Mouse (Mus musculus) urinary bladder, adult 2 months (tissue): ENCODE data around the gene Pgpep1. TPM values are rescaled to one million over a fixed set of nuclear protein-coding genes. Genes with fewer than 3 reads are reported as not detected.

Source experiments
- DNase-seq: peaks from one replicate; pipeline ENCODE4 v3.0.0; 2022; ENCODE audit warnings: low spot score
- polyA plus RNA-seq: library from polyadenylated mRNA; depleted of rRNA; stranded (reverse); fragments of >200 nt; gene quantifications from 2 replicates; pipeline ENCODE4 v1.2.3, GENCODE M21; 2012

Gene Pgpep1
- polyA plus RNA-seq, 1 experiment = 20.6 TPM

DNA sequence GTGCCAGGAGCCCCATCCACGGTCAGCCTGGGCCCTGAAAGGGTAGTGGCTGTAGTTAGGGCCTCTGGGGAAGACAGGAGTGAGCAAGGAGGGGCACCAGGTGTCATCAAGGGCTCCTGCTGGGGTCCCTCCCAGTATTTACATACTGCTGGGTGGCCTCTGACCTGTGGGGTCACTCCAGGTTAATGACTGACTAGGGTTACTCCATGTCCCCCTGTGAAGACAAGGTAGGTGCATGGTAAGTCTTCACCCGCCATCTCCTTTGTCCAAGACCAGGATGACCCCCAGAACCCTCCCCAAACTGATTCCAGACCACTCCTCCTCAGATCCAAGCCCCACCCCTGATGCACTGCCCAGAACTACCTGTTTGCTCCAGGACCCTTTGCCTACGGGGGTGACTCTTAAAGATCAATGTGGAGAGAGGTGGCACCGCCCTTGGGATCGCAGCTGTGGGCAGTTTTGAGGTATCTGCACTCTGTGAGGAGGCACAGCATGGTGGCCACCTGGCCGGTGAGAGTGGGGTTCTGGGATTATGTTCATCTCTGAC lies 27.8 kb downstream of the Pgpep1 start, which contains the start of gene Gdf15:
TSS of gene Gdf15 (minus strand) at position 111 of the 547 bp plus-strand sequence.
- no peak for DNase-seq

DNA sequence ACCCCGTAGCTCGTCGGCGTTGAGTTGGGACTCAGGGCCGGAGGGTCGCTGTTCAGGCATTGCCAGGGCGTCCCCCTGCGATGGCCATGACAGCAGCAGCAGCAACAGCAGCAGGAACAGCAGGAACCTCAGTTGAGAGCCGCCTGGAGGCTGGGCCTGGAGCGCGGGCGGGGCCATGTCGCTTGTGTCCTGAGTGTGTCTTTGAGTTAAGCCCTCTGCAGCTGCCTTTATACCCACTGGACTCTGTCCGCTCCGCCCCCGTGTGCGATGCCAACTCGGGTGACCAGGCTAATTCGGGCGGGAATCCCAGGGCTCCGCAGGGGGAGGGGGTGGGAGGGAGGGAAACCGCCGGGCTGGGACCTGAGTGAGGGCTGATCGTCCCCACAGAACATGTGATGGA lies 28.8 kb downstream of the Pgpep1 start:
- DNase-seq = no peak

DNA sequence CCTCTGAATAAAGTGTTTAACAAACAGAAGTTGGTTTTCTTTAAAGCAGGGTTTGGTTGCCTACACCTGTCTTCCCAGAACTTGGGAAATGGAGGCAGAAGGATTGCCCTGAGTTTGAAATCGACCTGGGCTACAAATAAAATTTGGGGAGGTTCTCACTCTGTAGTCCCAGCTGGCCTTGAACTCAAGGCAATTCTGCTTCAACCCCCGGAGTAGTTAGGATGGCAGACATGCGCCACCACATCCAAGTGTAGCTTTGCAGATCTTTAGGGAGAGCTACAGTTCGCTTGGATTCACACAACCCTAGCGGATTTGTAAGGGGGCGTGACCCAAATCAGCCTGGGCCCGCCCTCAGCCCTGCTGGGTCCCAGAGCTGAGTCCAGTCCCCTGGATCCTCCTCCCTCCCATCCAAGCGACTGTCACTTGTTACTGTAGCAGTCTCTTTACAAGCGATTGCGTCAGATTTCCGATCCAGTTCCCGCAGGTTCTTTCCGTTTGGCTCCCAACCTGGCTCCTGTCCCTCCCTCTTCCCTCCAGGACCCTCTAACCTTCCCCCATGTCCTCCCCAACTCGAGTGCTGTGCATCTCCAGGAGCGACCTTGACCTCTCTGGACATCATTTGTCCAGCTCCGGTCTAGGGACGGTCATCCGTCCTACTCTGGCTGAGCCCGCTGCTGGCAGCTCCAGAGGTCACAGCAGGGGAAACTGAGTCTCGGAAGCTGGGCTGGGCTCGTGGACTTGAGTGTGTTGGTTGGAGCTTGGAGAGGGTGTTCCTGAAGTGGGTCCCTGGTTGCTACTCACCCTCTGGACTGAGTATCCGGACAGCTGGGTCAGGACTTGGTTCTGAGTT lies 29.4 kb downstream of the Pgpep1 start:
- DNase-seq = no peak

DNA sequence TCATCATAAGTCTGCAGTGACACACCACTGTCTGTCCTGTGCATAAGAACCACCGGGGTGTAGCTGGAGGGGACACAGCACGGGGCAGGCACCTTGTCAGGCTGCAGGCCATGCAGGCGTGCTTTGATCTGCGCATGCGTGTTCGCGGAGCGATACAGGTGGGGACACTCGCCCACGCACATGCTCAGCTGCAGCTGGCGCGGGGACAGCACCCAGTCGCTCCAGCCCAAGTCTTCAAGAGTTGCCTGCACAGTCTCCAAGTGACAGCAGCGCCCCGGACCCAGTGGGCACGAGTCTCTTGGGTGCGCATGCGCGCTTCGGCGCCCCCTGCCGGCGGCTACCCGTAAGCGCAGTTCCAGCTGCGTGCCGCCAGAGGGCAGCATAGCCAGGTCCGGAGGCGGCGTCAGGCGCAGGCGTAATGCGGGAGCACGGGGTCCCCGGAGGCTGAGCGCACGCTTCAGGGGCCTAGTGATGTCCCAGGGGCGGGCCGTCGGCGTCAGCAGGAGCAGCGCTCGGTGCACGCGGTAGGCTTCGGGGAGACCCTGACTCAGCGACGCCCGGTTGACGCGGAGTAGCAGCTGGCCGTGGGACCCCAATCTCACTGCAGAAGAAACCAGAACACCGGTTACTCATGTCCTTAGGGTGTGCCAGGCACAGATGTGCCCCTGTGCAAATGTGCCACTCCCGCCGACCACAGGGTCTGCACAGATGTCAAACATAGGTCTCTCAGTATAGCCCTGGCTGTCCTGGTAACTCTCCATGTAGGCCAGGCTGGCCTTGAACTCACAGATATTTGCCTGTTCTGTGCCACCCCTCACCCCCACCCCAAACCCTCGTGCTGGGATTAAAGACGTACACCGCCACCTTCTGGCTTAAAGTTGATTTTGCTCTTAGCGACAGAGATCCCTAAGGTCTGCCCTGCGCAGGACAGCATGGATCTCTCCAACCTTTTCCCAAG lies 30.3 kb downstream of the Pgpep1 start:
- peak; percentile 92 for DNase-seq

DNA sequence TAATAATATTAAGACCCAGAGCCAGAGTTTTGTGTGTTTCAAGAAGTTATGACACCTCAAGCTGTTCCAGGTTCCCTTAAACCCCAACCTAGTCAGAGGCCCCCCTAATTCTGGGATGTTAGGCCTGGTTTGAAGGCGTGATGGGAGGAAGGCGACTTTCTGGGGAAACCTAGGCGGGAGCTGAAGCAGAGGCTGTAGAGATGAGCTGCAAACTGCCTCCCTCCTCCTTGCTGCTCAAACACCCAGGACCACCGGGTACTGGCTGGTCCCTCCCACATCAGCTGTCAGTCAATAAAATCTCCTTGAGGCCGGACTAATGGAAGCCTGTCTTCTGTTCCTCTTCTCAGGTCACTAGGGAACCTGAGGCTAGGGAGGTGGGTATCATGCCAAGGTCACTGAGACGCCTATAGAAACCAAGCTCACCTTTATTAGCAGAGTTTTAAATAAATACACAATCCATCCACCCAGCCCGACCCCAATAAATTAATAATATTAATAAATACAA lies 31.1 kb downstream of the Pgpep1 start:
- DNase-seq = no peak

DNA sequence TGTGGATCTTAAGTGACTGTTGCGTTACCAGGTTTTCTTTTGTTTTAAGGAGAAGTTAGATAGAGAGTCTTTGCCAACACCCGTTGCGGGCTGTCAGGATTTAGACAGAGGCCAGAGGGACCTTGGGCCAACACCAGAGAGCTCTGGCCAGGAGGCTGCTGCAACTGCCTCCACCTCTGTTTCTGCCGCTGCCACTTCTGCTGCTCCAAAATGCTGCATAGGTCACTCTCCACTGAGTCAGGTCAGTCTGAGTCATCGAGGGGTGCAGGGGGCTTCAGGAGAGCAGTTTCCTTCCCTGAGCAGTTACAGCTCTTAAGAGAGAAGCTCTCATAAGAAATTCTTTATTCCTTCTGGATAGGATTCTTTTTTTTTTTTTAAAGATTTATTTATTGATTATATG lies 33.1 kb downstream of the Pgpep1 start:
- no peak for DNase-seq

DNA sequence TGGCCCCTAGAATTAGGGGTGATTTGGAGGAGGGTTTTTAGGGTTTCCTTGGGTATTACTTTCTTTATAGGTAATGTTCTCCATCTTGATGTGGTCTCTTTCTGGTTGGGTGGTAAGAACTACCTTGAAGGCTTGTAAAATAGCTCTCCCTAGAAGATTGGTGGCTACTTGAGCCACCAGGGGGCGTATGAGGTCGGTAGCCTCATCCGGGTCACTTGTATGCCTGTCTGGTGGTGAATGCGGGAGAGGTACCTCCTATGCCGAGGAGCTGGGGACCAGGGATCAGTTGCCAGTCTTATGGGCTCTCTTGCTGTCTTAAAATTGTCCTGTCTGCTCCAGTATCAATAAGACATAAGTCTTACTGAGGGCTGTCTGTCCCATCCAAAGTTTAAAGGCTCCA lies 35.1 kb downstream of the Pgpep1 start:
- no peak for DNase-seq

DNA sequence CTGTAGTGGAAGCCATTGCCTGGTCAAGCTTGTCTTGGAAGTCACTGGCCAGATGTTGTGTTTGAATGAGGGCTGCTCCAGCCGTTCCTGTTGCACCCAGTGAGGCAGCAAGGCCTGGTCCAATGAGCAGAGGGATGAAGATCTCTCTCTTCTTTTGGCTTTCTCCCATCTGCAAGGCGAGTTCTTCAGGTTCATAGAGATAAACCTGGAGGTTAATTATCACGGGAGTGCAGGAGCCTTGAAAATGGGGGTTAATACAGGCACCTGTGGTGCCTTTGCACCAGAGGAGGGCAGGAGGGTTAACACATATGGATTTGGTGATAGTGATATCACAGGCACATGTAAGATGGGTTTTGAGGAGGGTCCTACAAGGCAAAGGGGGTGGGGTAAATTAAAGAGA lies 38.0 kb downstream of the Pgpep1 start:
- no peak for DNase-seq

DNA sequence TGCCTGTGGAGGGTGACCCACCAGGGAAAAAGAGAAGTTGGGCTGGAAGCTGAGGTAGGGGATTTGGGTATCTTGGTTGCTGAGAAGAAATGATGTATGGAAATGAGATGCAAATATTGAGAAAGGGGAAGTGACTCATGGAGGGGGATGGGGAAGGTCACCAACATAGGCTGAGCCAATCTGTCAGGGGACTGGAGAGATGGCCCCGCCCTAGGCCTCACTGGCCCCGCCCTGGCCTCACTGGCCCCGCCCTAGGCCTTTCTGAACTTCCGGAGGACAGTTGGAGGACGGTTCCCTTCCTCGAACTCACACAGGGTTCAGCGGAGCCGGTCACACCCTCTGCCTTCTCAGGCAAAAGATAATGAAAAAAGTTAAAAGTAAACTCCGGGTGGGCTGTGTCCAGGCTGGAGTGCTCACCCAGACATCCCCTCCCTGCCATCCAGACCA lies 41.3 kb downstream of the Pgpep1 start:
- DNase-seq = no peak

DNA sequence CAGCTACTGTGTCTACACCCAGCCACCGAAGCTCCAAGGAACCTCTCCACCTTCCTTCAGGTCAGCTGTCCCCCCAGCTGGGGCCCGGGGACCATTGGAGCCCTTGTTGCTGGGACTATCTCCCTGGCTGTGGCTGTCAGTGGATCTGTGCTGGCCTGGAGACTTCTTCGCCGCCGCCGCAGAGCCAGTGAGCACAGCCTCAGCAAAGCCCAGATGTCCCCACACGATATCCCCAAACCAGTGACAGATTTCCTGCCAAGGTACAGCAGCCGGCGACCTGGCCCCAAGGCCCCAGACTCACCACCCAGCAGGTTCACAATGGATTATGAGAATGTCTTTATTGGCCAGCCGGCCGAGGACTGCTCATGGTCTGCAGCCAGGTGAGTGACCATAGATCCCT lies 42.2 kb downstream of the Pgpep1 start:
- no peak for DNase-seq

DNA sequence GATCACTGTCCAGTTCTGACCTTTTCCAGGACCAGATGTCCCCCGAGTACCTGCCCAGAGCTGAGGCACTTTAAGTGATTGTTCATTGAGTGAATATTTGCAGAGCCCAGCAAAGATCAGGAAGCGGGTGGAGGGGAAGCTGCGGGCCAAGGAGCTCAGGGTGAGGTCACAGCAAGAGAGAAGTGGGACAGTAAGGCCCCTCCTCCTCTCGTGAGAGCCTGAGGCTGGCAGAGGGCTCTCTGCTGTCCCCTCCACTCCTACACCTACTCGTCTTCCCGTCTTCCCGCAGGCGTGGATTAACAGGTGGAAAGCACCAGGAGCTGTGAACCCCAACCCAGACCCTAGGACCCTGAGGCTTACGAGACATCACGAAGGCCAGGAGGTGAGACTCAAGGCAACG lies 43.5 kb downstream of the Pgpep1 start:
- DNase-seq = no peak

DNA sequence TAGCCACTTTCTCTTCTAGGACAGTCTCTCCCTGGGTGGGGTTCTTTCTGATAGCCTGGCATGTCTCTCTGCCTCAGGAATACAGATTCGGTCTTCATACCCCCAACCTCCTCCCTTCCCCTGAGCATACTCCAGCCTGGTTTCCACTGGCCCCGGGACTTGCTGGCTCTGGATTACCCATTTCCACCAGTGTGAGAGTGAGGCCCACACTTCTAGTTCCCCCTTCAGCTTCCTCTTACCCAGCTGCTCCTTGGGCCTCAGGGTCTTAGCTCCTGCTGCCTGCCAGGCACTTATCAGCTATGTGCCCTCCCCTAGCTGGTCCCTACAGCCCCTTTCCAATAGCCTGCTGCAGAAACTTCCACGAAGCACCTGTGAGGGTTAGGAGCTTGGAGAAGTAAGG lies 44.3 kb downstream of the Pgpep1 start, which contains the start of gene Lrrc25:
TSS of gene Lrrc25 (plus strand) at position 262 of the 400 bp plus-strand sequence.
- no peak for DNase-seq

DNA sequence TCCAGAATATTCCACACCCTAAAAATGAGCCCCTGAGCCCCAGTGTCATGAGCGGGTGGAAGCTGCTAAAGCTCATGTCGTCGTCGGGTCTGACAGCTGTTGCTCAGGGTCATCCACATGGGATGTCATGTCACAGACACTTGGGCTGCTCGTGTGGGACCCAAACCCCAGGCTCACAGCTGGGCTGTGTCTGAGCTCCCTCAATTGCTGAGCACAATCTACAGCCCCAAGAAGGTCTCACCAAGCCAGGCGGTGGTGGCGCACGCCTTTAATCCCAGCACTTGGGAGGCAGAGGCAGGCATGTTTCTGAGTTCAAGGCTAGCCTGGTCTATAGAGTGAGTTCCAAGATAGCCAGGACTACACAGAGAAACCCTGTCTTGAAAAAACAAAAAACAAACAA lies 44.9 kb downstream of the Pgpep1 start:
- no peak for DNase-seq

DNA sequence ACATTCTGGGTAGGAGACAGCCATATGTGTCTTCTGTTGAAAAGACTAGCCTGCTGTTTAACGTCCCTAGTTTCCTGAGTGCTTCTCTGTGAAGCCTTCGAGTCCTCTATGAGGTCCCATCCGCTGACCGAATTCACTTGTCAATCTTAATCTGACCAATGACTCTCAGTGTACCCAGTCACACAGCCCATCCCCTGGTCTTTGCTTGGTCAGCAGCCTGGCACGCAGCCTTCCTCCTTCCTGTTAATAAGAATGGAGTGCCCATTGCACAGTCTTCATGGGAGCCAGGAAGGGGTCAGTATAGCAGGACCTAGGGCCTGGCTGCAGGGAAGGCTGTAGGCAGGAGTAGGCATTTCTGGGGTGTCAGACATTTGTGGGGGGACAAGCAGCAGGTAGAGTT lies 45.7 kb downstream of the Pgpep1 start:
- no peak for DNase-seq

DNA sequence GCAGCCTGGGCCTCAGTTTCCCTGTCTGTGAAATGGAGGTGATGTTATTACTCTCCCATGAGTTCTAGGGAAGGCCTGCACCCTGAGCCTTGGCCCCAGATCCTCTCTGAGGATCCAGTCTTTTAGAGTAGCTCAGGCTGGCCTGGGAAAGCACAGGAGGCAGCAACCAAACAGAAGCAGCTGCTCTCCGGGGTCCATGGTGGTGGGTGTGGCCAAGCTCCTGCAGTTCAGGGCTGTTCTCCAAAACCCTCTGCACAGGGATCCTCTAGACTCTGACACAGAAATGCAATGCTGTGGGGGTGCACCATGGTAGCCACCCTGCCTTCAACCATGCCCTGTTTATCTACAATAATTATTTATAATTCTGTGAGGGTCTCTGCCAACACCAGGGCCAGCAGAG lies 46.4 kb downstream of the Pgpep1 start:
- DNase-seq = no peak

DNA sequence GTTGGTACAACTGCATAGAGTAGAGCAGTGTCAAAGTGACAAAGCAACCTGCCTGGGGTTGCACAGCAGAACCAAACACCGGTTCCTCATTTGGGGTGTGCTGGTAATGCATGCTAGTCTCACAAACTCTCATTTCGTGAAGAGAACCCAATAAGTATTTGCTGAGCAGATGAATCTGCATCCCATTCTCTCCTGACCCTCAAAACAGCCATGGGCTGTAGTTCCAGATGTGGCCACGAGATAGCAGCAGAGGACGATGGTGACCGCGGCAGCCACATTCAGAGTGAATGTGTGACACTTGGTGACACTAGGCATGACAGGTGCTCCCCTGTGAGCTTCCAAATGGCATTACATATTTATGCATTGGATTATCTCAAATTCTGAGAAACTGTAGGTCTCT lies 48.3 kb downstream of the Pgpep1 start:
- DNase-seq = no peak

DNA sequence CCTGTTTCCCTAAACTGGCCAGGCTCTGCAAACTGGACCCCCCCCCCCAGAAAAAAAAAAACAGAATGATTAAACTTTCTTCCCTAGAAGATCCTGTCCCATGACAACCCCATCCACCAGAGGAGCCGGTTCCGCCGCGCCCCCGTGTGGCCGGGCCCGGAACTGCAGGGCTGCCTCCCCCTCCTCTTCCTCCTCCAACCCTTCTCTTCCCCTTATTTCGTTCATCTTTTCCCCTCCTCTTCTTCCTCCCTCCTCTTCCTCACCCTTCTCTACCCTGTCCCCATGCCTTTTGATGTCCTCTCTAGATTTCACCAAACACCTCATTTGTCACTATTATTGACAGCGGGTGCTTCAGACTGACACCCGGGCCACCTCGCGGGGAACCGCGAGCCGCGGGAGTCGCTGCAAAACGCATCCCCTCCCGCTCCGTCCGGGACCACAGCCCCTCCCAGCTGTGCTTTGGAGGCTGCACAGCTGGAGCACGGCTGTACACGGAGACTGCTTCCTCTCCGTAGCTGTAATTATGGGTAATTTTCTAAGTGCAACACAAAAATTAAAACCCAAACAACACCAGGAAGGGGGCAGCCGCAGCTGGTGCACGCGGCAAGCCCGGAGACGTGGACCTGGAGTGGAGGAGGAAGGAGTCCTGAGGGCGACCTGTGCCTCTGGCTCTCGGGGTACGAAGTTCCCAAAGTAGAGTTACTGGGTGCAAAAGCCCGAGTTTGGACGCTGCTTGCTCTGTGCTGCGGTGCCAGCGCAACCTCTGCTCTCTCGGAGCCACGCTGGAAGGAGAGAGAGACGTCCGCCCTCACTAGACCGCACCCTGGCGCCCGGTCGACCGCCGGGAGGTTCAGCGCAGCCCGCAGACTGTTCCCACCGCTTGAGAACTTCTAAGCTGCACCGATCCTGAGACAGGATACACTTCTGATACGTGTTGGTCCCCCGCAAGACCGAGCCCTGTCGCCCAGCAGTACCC lies 49.1 kb downstream of the Pgpep1 start:
- DNase-seq = peak; percentile 74

DNA sequence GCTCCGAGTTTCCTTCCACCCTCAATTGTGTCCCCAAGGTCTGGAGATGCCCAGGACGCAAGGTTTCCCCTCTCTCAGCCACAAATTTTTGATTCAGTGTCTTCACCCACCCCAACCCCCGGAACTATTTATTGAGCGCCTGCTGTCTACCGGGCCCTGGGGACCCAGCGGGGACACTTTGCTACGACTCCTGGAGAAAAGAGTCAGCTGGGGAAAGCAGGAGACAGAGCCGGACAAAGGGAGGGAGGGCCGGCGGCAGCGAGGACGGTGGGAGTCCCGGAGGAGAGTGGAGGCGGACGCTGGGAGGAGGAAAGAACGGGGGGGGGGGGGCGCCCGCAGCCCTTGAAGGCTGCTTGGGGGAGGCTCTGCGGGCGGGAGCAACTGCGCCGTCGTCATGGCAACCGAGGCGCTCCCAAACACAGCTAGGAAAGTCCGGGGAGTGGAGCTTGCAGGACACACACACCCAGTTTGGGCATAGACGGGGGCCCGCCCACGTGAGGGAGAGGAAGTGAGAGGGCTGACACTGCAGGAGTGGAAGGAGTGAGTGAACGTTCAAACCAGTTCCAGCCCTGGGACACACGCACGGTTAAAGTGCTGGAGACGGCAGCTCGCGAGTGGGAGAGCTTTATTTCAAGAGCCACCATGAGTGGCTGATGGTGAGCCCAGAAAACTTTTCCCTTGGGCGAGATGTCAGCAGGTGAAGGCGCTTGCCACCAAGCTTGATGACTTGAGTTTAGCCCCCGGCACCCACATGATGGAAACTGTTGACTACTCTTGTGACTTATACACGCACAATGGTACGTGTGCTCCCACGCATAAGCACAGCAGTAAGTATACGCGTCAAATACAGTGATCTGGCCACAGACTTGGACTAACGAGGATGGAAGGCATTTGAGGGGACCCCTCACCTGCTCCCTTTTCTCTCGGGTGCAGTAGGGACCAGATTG lies 50.1 kb downstream of the Pgpep1 start:
- no peak for DNase-seq

DNA sequence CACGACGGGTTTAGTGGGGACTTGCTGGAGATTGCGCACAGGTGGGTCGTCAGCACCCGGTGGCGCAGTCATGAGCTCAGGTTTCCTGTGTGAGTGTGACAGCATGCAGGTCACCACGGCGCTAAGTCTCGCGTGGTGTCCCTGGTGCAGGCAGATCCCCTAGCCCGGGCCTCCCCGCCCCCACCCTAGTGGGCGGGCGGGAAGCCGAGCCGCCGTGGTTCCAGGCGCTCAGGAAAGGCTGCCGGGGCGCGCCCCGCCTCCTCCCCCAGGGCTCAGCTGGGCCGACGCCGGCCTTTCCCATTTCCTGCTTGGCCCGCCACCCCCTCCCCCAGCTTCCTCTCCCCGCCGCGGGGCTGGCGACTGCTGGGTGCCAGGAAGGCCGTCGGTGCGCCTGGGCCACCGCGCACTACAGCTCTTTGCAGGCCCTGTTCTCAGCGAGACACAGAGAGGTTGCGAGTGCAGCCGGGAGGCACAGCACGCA lies 50.8 kb downstream of the Pgpep1 start:
- DNase-seq = peak; percentile 72
